Mouse (Mus musculus): ENCODE measurements around the gene Cd93. TPM values are rescaled to one million over a fixed set of nuclear protein-coding genes. Genes with fewer than 3 reads are reported as not detected.

The Cd93 gene
- 6.2 and 7.5 TPM in 2 replicates for polyA plus RNA-seq (2014; fragmentation: Nextera tagmentation; extraction: Ambion mirVana)

GRCm38 (mm10) chr2:148443249-148443958 is at the start of gene Cd93:
TSS of gene Cd93 (minus strand) at chr2:148443563.
- ATAC-seq (ENCODE audit: low FRiP score) (no peak), DNase-seq (ENCODE audit: low spot score) (peak; percentile 12)
- H3K4me2 ChIP-seq (replicated peaks; ENCODE audit: low read depth, low read length): no peak within 1 kb of the TSS
- no peaks in the 10 kb centered on the region for H3K27me3 ChIP-seq (ENCODE audit: control insufficient read depth, insufficient read depth, low read length)
- H3K4me1 ChIP-seq (replicated peaks; ENCODE audit: control insufficient read depth, insufficient read depth, low read length): no peaks in the 10 kb centered on the region
- H3K4me3 ChIP-seq (ENCODE audit: low read depth, low read length): no peak within 1 kb of the TSS
- H3K9ac ChIP-seq (ENCODE audit: low read depth, low read length): no peak within 1 kb of the TSS
- no peaks in the 10 kb centered on the region for H3K36me3 ChIP-seq (ENCODE audit: control insufficient read depth, insufficient read depth, low read length)
- WGBS: 55% methylated on average over 13 of the region's 13 CpGs
- H3K9me3 ChIP-seq (ENCODE audit: control insufficient read depth, low read length): no peaks in the 10 kb centered on the region
- 0 out of 2 replicates have a peak within 1 kb of the TSS, but pooled peaks have one; percentile 47 for H3K27ac ChIP-seq (ENCODE audit: low read depth, low read length)

GRCm38 (mm10) chr2:148492108-148492507 is 48.7 kb upstream of the Cd93 start:
- Histone ChIP-seq H3K4me1 (replicated peaks; ENCODE audit: control insufficient read depth, insufficient read depth, low read length) (no peaks in the 10 kb centered on the region), H3K27ac (ENCODE audit: low read depth, low read length) (no peak overlapping the region), H3K9ac (ENCODE audit: low read depth, low read length) (no peak overlapping the region), H3K4me2 (replicated peaks; ENCODE audit: low read depth, low read length) (no peak overlapping the region), H3K27me3 (ENCODE audit: control insufficient read depth, insufficient read depth, low read length) (no peaks in the 10 kb centered on the region), H3K36me3 (ENCODE audit: control insufficient read depth, insufficient read depth, low read length) (no peaks in the 10 kb centered on the region), H3K9me3 (ENCODE audit: control insufficient read depth, low read length) (no peaks in the 10 kb centered on the region), H3K4me3 (ENCODE audit: low read depth, low read length) (no peak overlapping the region)
- DNase-seq (ENCODE audit: low spot score) (no peak), ATAC-seq (ENCODE audit: low FRiP score) (no peak)
- WGBS: 90% methylated on average over 4 of the region's 4 CpGs

GRCm38 (mm10) chr2:148490150-148490549 is 46.8 kb upstream of the Cd93 start:
- Histone ChIP-seq H3K4me2 (replicated peaks; ENCODE audit: low read depth, low read length) (no peak overlapping the region), H3K27ac (ENCODE audit: low read depth, low read length) (no peak overlapping the region), H3K9ac (ENCODE audit: low read depth, low read length) (no peak overlapping the region), H3K36me3 (ENCODE audit: control insufficient read depth, insufficient read depth, low read length) (no peaks in the 10 kb centered on the region), H3K4me1 (replicated peaks; ENCODE audit: control insufficient read depth, insufficient read depth, low read length) (no peaks in the 10 kb centered on the region), H3K4me3 (ENCODE audit: low read depth, low read length) (no peak overlapping the region), H3K9me3 (ENCODE audit: control insufficient read depth, low read length) (no peaks in the 10 kb centered on the region), H3K27me3 (ENCODE audit: control insufficient read depth, insufficient read depth, low read length) (no peaks in the 10 kb centered on the region)
- WGBS: 57% methylated on average over 6 of the region's 6 CpGs
- ATAC-seq (ENCODE audit: low FRiP score) (no peak), DNase-seq (ENCODE audit: low spot score) (no peak)

GRCm38 (mm10) chr2:148488885-148489284 is 45.5 kb upstream of the Cd93 start:
- Histone ChIP-seq H3K4me1 (replicated peaks; ENCODE audit: control insufficient read depth, insufficient read depth, low read length) (no peaks in the 10 kb centered on the region), H3K4me2 (replicated peaks; ENCODE audit: low read depth, low read length) (no peak overlapping the region), H3K36me3 (ENCODE audit: control insufficient read depth, insufficient read depth, low read length) (no peaks in the 10 kb centered on the region), H3K9me3 (ENCODE audit: control insufficient read depth, low read length) (no peaks in the 10 kb centered on the region), H3K27me3 (ENCODE audit: control insufficient read depth, insufficient read depth, low read length) (no peaks in the 10 kb centered on the region), H3K27ac (ENCODE audit: low read depth, low read length) (no peak overlapping the region), H3K4me3 (ENCODE audit: low read depth, low read length) (no peak overlapping the region), H3K9ac (ENCODE audit: low read depth, low read length) (no peak overlapping the region)
- ATAC-seq (ENCODE audit: low FRiP score) (no peak), DNase-seq (ENCODE audit: low spot score) (no peak)
- WGBS: 83% methylated on average over 2 of the region's 2 CpGs

- Histone ChIP-seq H3K9me3 (ENCODE audit: control insufficient read depth, low read length) (no peaks in the 10 kb centered on the region), H3K9ac (ENCODE audit: low read depth, low read length) (no peak overlapping the region), H3K4me2 (replicated peaks; ENCODE audit: low read depth, low read length) (no peak overlapping the region), H3K36me3 (ENCODE audit: control insufficient read depth, insufficient read depth, low read length) (no peaks in the 10 kb centered on the region), H3K4me3 (ENCODE audit: low read depth, low read length) (no peak overlapping the region), H3K27me3 (ENCODE audit: control insufficient read depth, insufficient read depth, low read length) (no peaks in the 10 kb centered on the region), H3K27ac (ENCODE audit: low read depth, low read length) (no peak overlapping the region), H3K4me1 (replicated peaks; ENCODE audit: control insufficient read depth, insufficient read depth, low read length) (no peaks in the 10 kb centered on the region)
- DNase-seq (ENCODE audit: low spot score): no peak
- no peak for ATAC-seq (ENCODE audit: low FRiP score)
- WGBS: 93% methylated on average over 4 of the region's 4 CpGs
Observed at GRCm38 (mm10) chr2:148485576-148485975, 42.2 kb upstream of the Cd93 start.

GRCm38 (mm10) chr2:148480376-148480775 is 37.0 kb upstream of the Cd93 start:
- no peak overlapping the region for H3K4me3 ChIP-seq (ENCODE audit: low read depth, low read length)

GRCm38 (mm10) chr2:148478141-148478701 is 34.9 kb upstream of the Cd93 start:
- H3K27ac ChIP-seq (ENCODE audit: low read depth, low read length): peak overlapping the region; percentile 42; the same call in 1 of the 2 replicates
- no peak overlapping the region for H3K4me2 ChIP-seq (replicated peaks; ENCODE audit: low read depth, low read length)
- WGBS: 33% methylated on average over 3 of the region's 3 CpGs
- DNase-seq (ENCODE audit: low spot score) (peak; percentile 54), ATAC-seq (ENCODE audit: low FRiP score) (peak; percentile 90)
- no peaks in the 10 kb centered on the region for H3K4me1 ChIP-seq (replicated peaks; ENCODE audit: control insufficient read depth, insufficient read depth, low read length)
- no peaks in the 10 kb centered on the region for H3K9me3 ChIP-seq (ENCODE audit: control insufficient read depth, low read length)
- H3K4me3 ChIP-seq (ENCODE audit: low read depth, low read length): no peak overlapping the region
- H3K27me3 ChIP-seq (ENCODE audit: control insufficient read depth, insufficient read depth, low read length): no peaks in the 10 kb centered on the region
- no peak overlapping the region for H3K9ac ChIP-seq (ENCODE audit: low read depth, low read length)
- no peaks in the 10 kb centered on the region for H3K36me3 ChIP-seq (ENCODE audit: control insufficient read depth, insufficient read depth, low read length)

More at GRCm38 (mm10) chr2:148480376-148480775, 37.0 kb upstream of the Cd93 start:
- Histone ChIP-seq H3K36me3 (ENCODE audit: control insufficient read depth, insufficient read depth, low read length) (no peaks in the 10 kb centered on the region), H3K27me3 (ENCODE audit: control insufficient read depth, insufficient read depth, low read length) (no peaks in the 10 kb centered on the region), H3K4me2 (replicated peaks; ENCODE audit: low read depth, low read length) (no peak overlapping the region), H3K9ac (ENCODE audit: low read depth, low read length) (no peak overlapping the region), H3K4me1 (replicated peaks; ENCODE audit: control insufficient read depth, insufficient read depth, low read length) (no peaks in the 10 kb centered on the region), H3K9me3 (ENCODE audit: control insufficient read depth, low read length) (no peaks in the 10 kb centered on the region), H3K27ac (ENCODE audit: low read depth, low read length) (no peak overlapping the region)
- DNase-seq (ENCODE audit: low spot score) (no peak), ATAC-seq (ENCODE audit: low FRiP score) (no peak)
- 83% methylated on average over 8 of the region's 8 CpGs for WGBS

GRCm38 (mm10) chr2:148477346-148477745 is 34.0 kb upstream of the Cd93 start:
- H3K9ac ChIP-seq (ENCODE audit: low read depth, low read length): no peak overlapping the region
- no peaks in the 10 kb centered on the region for H3K9me3 ChIP-seq (ENCODE audit: control insufficient read depth, low read length)
- H3K4me2 ChIP-seq (replicated peaks; ENCODE audit: low read depth, low read length): no peak overlapping the region
- ATAC-seq (ENCODE audit: low FRiP score) (no peak), DNase-seq (ENCODE audit: low spot score) (no peak)
- H3K4me1 ChIP-seq (replicated peaks; ENCODE audit: control insufficient read depth, insufficient read depth, low read length): no peaks in the 10 kb centered on the region
- WGBS: 79% methylated on average over 2 of the region's 2 CpGs
- no peak overlapping the region for H3K4me3 ChIP-seq (ENCODE audit: low read depth, low read length)
- H3K27ac ChIP-seq (ENCODE audit: low read depth, low read length): no peak overlapping the region
- H3K27me3 ChIP-seq (ENCODE audit: control insufficient read depth, insufficient read depth, low read length): no peaks in the 10 kb centered on the region
- H3K36me3 ChIP-seq (ENCODE audit: control insufficient read depth, insufficient read depth, low read length): no peaks in the 10 kb centered on the region

GRCm38 (mm10) chr2:148476576-148476975 is 33.2 kb upstream of the Cd93 start:
- Histone ChIP-seq H3K27me3 (ENCODE audit: control insufficient read depth, insufficient read depth, low read length) (no peaks in the 10 kb centered on the region), H3K4me2 (replicated peaks; ENCODE audit: low read depth, low read length) (no peak overlapping the region), H3K4me3 (ENCODE audit: low read depth, low read length) (no peak overlapping the region), H3K4me1 (replicated peaks; ENCODE audit: control insufficient read depth, insufficient read depth, low read length) (no peaks in the 10 kb centered on the region), H3K27ac (ENCODE audit: low read depth, low read length) (no peak overlapping the region), H3K9me3 (ENCODE audit: control insufficient read depth, low read length) (no peaks in the 10 kb centered on the region), H3K9ac (ENCODE audit: low read depth, low read length) (no peak overlapping the region), H3K36me3 (ENCODE audit: control insufficient read depth, insufficient read depth, low read length) (no peaks in the 10 kb centered on the region)
- DNase-seq (ENCODE audit: low spot score): no peak
- WGBS: 71% methylated on average over 4 of the region's 4 CpGs
- no peak for ATAC-seq (ENCODE audit: low FRiP score)
